Mouse (Mus musculus) cerebellum, adult 2 months (tissue): ENCODE data around the gene Rhno1. TPM values are rescaled to one million over a fixed set of nuclear protein-coding genes. Genes with fewer than 3 reads are reported as not detected.
A peak's percentile ranks its signal among the peaks of the same experiment; 100 is the strongest.

Source experiments
- DNase-seq, 2 experiments: peaks; one replicate each; pipeline ENCODE4 v3.0.0; 2021
- H3K27ac ChIP-seq: fragments of 200-500 bp; 2 replicates; pipeline ENCODE4 v1.5.1; 2012; ENCODE audit warnings: low read length, control low read depth, inconsistent platforms; ENCODE audit not compliant: insufficient read depth
- H3K27me3 ChIP-seq: fragments of 200-500 bp; 2 replicates; pipeline ENCODE4 v1.6.1; 2012; ENCODE audit warnings: inconsistent platforms, mild to moderate bottlenecking, low read length, moderate library complexity; ENCODE audit not compliant: control insufficient read depth, insufficient read depth
- H3K4me1 ChIP-seq: fragments of 200-500 bp; 2 replicates; pipeline ENCODE4 v1.6.1; 2011; ENCODE audit warnings: low read length; ENCODE audit not compliant: control insufficient read depth, insufficient read depth
- H3K4me3 ChIP-seq: fragments of 200-500 bp; replicated peaks from 2 replicates; pipeline ENCODE3; 2011; ENCODE audit warnings: mild to moderate bottlenecking, low read depth, low read length, control low read depth; ENCODE audit not compliant: insufficient read depth
- CTCF ChIP-seq: fragments of 200-500 bp; IDR thresholded peaks from 2 replicates; pipeline ENCODE4 v1.5.1; 2011; ENCODE audit warnings: low read depth, mild to moderate bottlenecking, control low read depth, low read length, moderate library complexity, borderline replicate concordance; ENCODE audit not compliant: insufficient read depth
- POLR2A ChIP-seq: fragments of 200-500 bp; IDR thresholded peaks from 2 replicates; pipeline ENCODE4 v1.6.1; 2011; ENCODE audit warnings: low read length, control low read depth, borderline replicate concordance; ENCODE audit not compliant: insufficient read depth
- WGBS: fragments of 180-500 bp; shearing (Covaris S2); methylation state at CpG from one replicate; pipeline ENCODE4 v1.1.7; 2018; 5-methylcytosine and 5-hydroxymethylcytosine counted together
- polyA plus RNA-seq: library from polyadenylated mRNA; depleted of rRNA; stranded (reverse); fragments of >200 nt; gene quantifications from 2 replicates; pipeline ENCODE4 v1.2.3, GENCODE M21; 2012

The Rhno1 gene
- polyA plus RNA-seq, 1 experiment = 11.9 TPM

- TF ChIP-seq POLR2A (no peak), CTCF (no peak)
- DNase-seq = no peak
- Histone ChIP-seq H3K4me3 (no peak overlapping the region), H3K27ac (no peak overlapping the region), H3K27me3 (no peaks in the 10 kb centered on the region), H3K4me1 (no peaks in the 10 kb centered on the region)
- 86% methylated on average over 17 of the region's 17 CpGs for WGBS
Observed at GRCm38 (mm10) chr6:128376371-128377085, 13.8 kb upstream of the Rhno1 start.

- TF ChIP-seq POLR2A (no peak), CTCF (no peak)
- no peak within 1 kb of the TSS for H3K27ac ChIP-seq
Observed at GRCm38 (mm10) chr6:128375192-128375591, 12.5 kb upstream of the Rhno1 start, which contains the start of the genes Tex52 and Gm44596. Gene Tex52, plus strand, starts transcription at chr6:128375456. Gene Gm44596, plus strand, starts transcription at chr6:128375503.

GRCm38 (mm10) chr6:128370040-128370439 is 7.3 kb upstream of the Rhno1 start:
- Histone ChIP-seq H3K27ac (no peak overlapping the region), H3K4me1 (no peaks in the 10 kb centered on the region), H3K4me3 (no peak overlapping the region), H3K27me3 (no peaks in the 10 kb centered on the region)
- no peak for DNase-seq
- 63% methylated on average over 5 of the region's 5 CpGs for WGBS
- TF ChIP-seq POLR2A = no peak
- TF ChIP-seq CTCF = peak; percentile 10; the same call in 1 of the 2 replicates

More at GRCm38 (mm10) chr6:128375192-128375591, 12.5 kb upstream of the Rhno1 start, which contains the start of the genes Tex52 and Gm44596:
- Histone ChIP-seq H3K27me3 (no peaks in the 10 kb centered on the region), H3K4me3 (no peak within 1 kb of the TSS), H3K4me1 (no peaks in the 10 kb centered on the region)
- no peak for DNase-seq
- WGBS = 35% methylated on average over 6 of the region's 6 CpGs

- no peak for DNase-seq
- H3K27me3 ChIP-seq = no peaks in the 10 kb centered on the region
- 90% methylated on average over 5 of the region's 5 CpGs for WGBS
Observed at GRCm38 (mm10) chr6:128366466-128366865, 3.8 kb upstream of the Rhno1 start.

GRCm38 (mm10) chr6:128364721-128365120 is 2.0 kb upstream of the Rhno1 start:
- no peak for DNase-seq
- 67% methylated on average over 6 of the region's 6 CpGs for WGBS

More at GRCm38 (mm10) chr6:128366466-128366865, 3.8 kb upstream of the Rhno1 start:
- TF ChIP-seq CTCF (no peak), POLR2A (no peak)
- peaks cover 3% of the 10 kb centered on the region; the same call in 1 of the 2 replicates for H3K4me1 ChIP-seq
- H3K4me3 ChIP-seq = no peak overlapping the region
- H3K27ac ChIP-seq = no peak overlapping the region

GRCm38 (mm10) chr6:128363007-128363825 is 505 bp upstream of the Rhno1 start:
- peak overlapping the region; percentile 10 for H3K4me3 ChIP-seq
- H3K27ac ChIP-seq = no peak overlapping the region
- H3K27me3 ChIP-seq = no peaks in the 10 kb centered on the region
- under 1% methylated on average over 43 of the region's 46 CpGs for WGBS
- no peak for TF ChIP-seq POLR2A
- TF ChIP-seq CTCF = no peak
- H3K4me1 ChIP-seq = peaks cover 3% of the 10 kb centered on the region; the same call in 1 of the 2 replicates
- DNase-seq = no peak

More at GRCm38 (mm10) chr6:128364721-128365120, 2.0 kb upstream of the Rhno1 start:
- TF ChIP-seq POLR2A (no peak), CTCF (no peak)
- Histone ChIP-seq H3K4me1 (peaks cover 3% of the 10 kb centered on the region; the same call in 1 of the 2 replicates), H3K27ac (no peak overlapping the region), H3K4me3 (no peak overlapping the region), H3K27me3 (no peaks in the 10 kb centered on the region)

- no peak for DNase-seq
- H3K4me3 ChIP-seq = peak overlapping the region; percentile 59
- H3K27me3 ChIP-seq = no peaks in the 10 kb centered on the region
- peaks cover 3% of the 10 kb centered on the region; the same call in 1 of the 2 replicates for H3K4me1 ChIP-seq
- WGBS = 22% methylated on average over 9 of the region's 9 CpGs
- H3K27ac ChIP-seq = no peak overlapping the region
- no peak for TF ChIP-seq POLR2A
Observed at GRCm38 (mm10) chr6:128361901-128362300, 810 bp downstream of the Rhno1 start.
